Mouse (Mus musculus) CH12.LX (cell line): ENCODE measurements around the gene Xylt1. TPM values are rescaled to one million over a fixed set of nuclear protein-coding genes. Genes with fewer than 3 reads are reported as not detected.

ENCODE experiments used
- DNase-seq: peaks from one replicate; pipeline ENCODE4 v3.0.0-alpha.2; 2013; ENCODE audit errors: extremely low read depth
- H3K27ac ChIP-seq: 2 replicates; pipeline ENCODE4 v1.5.1; 2012; ENCODE audit warnings: low read depth, mild to moderate bottlenecking, control low read depth, moderate library complexity; ENCODE audit not compliant: insufficient read depth
- H3K27me3 ChIP-seq: replicated peaks from 2 replicates; pipeline ENCODE3; 2012; ENCODE audit warnings: inconsistent platforms
- H3K36me3 ChIP-seq, 2 experiments: replicated peaks in 1 of 2; 2 replicates each; pipeline versions ENCODE3 to v1.6.1; 2012; ENCODE audit warnings: inconsistent platforms in 1 of 2, low read length in 1 of 2, mild to moderate bottlenecking in 1 of 2, mixed read lengths in 1 of 2, moderate library complexity in 1 of 2; ENCODE audit not compliant: control insufficient read depth in 1 of 2, insufficient read depth in 1 of 2
- H3K4me1 ChIP-seq, 2 experiments: 2 replicates each; pipeline ENCODE4 v1.6.1; 2012; ENCODE audit warnings: inconsistent platforms in 1 of 2, moderate library complexity in 1 of 2; ENCODE audit not compliant: insufficient read depth in 2 of 2, control insufficient read depth in 1 of 2
- H3K4me2 ChIP-seq: 2 replicates; pipeline ENCODE4 v1.6.1; 2012; ENCODE audit warnings: low read depth, mild to moderate bottlenecking, control low read depth; ENCODE audit not compliant: poor library complexity, insufficient read depth, severe bottlenecking
- H3K4me3 ChIP-seq, 3 experiments: fragments of 150-350 bp in 1 of 3; sonication (generic) in 1 of 3; replicated peaks in 1 of 3; 2 replicates each; pipeline versions ENCODE3 to v1.5.1; 2011 to 2012; ENCODE audit warnings: low read depth in 2 of 3, low read length in 2 of 3, mild to moderate bottlenecking in 2 of 3, moderate library complexity in 2 of 3, control low read depth in 1 of 3, improper control_type of control experiment in 1 of 3, inconsistent platforms in 1 of 3, mixed read lengths in 1 of 3; ENCODE audit not compliant: poor library complexity in 1 of 3
- H3K79me2 ChIP-seq: replicated peaks from 2 replicates; pipeline ENCODE4 v1.6.1; 2012; ENCODE audit warnings: mild to moderate bottlenecking, moderate library complexity; ENCODE audit not compliant: control insufficient read depth, poor library complexity, insufficient read depth, severe bottlenecking; ENCODE audit errors: extremely low read depth
- H3K9ac ChIP-seq: 2 replicates; pipeline ENCODE4 v1.6.1; 2012; ENCODE audit warnings: low read depth, mild to moderate bottlenecking, control low read depth, moderate library complexity; ENCODE audit not compliant: insufficient read depth
- H3K9me3 ChIP-seq: replicated peaks from 2 replicates; pipeline ENCODE3; 2012; ENCODE audit warnings: low read length, inconsistent platforms, mixed read lengths
- CHD1 ChIP-seq: IDR thresholded peaks from 2 replicates; pipeline ENCODE4 v1.6.1; 2012; ENCODE audit warnings: low read depth, low read length, improper control_type of control experiment, inconsistent platforms
- E2F4 ChIP-seq: IDR thresholded peaks from 2 replicates; pipeline ENCODE4 v1.6.1; 2011; ENCODE audit warnings: low read depth, low read length, improper control_type of control experiment; ENCODE audit not compliant: insufficient replicate concordance
- ETS1 ChIP-seq: conservative IDR thresholded peaks from 2 replicates; pipeline ENCODE4 v1.6.1; 2012; ENCODE audit warnings: low read depth, mild to moderate bottlenecking, inconsistent platforms, low read length, improper control_type of control experiment, moderate library complexity
- HCFC1 ChIP-seq: IDR thresholded peaks from 2 replicates; pipeline ENCODE4 v1.6.1; 2012; ENCODE audit warnings: low read depth, mild to moderate bottlenecking, inconsistent platforms, low read length, improper control_type of control experiment
- KAT2A ChIP-seq: IDR thresholded peaks from 2 replicates; pipeline ENCODE4 v1.6.1; 2012; ENCODE audit warnings: low read length, improper control_type of control experiment, inconsistent platforms; ENCODE audit not compliant: insufficient replicate concordance
- MAFK ChIP-seq: IDR thresholded peaks from 2 replicates; pipeline ENCODE4 v1.6.1; 2011; ENCODE audit warnings: low read length, improper control_type of control experiment; ENCODE audit not compliant: insufficient replicate concordance
- MAZ ChIP-seq: IDR thresholded peaks from 2 replicates; pipeline ENCODE4 v1.6.1; 2012; ENCODE audit warnings: low read depth, mild to moderate bottlenecking, inconsistent platforms, low read length, improper control_type of control experiment, moderate library complexity
- NRF1 ChIP-seq: IDR thresholded peaks from 2 replicates; pipeline ENCODE4 v1.6.1; 2014; ENCODE audit warnings: low read depth, mild to moderate bottlenecking, inconsistent platforms, low read length, improper control_type of control experiment, moderate library complexity
- POLR2A ChIP-seq: IDR thresholded peaks from 2 replicates; pipeline ENCODE4 v1.6.1; 2011; ENCODE audit warnings: low read depth, mild to moderate bottlenecking, improper control_type of control experiment, low read length
- POLR2AphosphoS2 ChIP-seq: IDR thresholded peaks from 2 replicates; pipeline ENCODE4 v1.6.1; 2011; ENCODE audit warnings: low read depth, low read length, improper control_type of control experiment
- UBTF ChIP-seq: IDR thresholded peaks from 2 replicates; pipeline ENCODE4 v1.6.1; 2012; ENCODE audit warnings: low read depth, mild to moderate bottlenecking, inconsistent platforms, low read length, improper control_type of control experiment, moderate library complexity
- ZC3H11A ChIP-seq: IDR thresholded peaks from 2 replicates; pipeline ENCODE4 v1.6.1; 2012; ENCODE audit warnings: low read depth, mild to moderate bottlenecking, inconsistent platforms, low read length, improper control_type of control experiment
- dilution Hi-C: fragments of 300-500 bp; cut with MboI; formaldehyde crosslinking; loops from 2 replicates; pipeline ENCODE4 v1.14.3; 2020; ENCODE audit warnings: low sequenced_read_pairs; ENCODE audit not compliant: extremely low pct_unique_long_range_greater_than_20kb, extremely low pct_ligation_motif_present
- in situ Hi-C: fragments of 300-500 bp; cut with MboI; formaldehyde crosslinking; loops from 3 replicates; pipeline ENCODE4 v1.14.3; 2019; ENCODE audit warnings: low sequenced_read_pairs, low pct_ligation_motif_present, low pct_unique_long_range_greater_than_20kb, mixed read lengths
- polyA plus RNA-seq: library from polyadenylated mRNA; unstranded; fragments of >175 nt; gene quantifications from 2 replicates; pipeline ENCODE4 v1.2.1, GENCODE M21; 2012; ENCODE audit warnings: low read depth; ENCODE audit not compliant: insufficient read length
- total RNA-seq, 2 experiments: library from RNA; depleted of rRNA; stranded (reverse); fragments of 300-350 nt in 1 of 2; fragments of >200 nt in 1 of 2; gene quantifications; 2 replicates each; pipeline ENCODE4 v1.2.3; 2012 to 2014

The Xylt1 gene
- total and polyA plus RNA-seq, 3 experiments: 0.38 to 0.84 (median 0.38) TPM

DNA sequence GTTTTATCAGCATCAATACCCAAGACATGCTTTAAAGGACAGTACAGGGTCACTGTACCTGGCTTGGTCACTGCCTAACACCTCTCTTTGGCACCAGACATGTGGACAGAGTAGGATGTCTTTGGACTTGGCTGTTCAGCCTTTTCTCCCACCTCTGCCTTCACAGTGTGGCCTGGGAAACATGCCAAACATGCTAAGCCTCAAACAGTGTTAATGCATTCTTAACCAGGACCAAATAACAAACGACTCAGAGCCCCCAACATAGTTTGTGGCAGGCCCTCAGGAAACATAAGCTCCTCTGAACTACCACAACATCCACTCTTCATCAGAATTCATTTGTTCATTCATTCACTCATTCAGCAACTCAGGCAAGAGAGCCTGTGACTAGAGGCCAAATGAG lies 207.6 kb downstream of the Xylt1 start:
- Histone ChIP-seq H3K4me3 (no peak overlapping the region), H3K9me3 (no peaks in the 10 kb centered on the region), H3K4me2 (no peak overlapping the region), H3K79me2 (no peaks in the 10 kb centered on the region), H3K9ac (no peak overlapping the region), H3K4me1 (peaks cover 0 to 9% of the 10 kb centered on the region in 2 experiments; a peak in 2 of 4 replicates), H3K36me3 (no peaks in the 10 kb centered on the region), H3K27ac (no peak overlapping the region), H3K27me3 (no peaks in the 10 kb centered on the region)
- dilution Hi-C loops (no loop called here), in situ Hi-C loops (no loop called here)
- no peak for TF ChIP-seq POLR2A
- no peak for TF ChIP-seq ZC3H11A
- no peak for TF ChIP-seq MAZ
- no peak for TF ChIP-seq HCFC1
- TF ChIP-seq NRF1: no peak
- no peak for TF ChIP-seq ETS1
- TF ChIP-seq POLR2AphosphoS2: no peak
- TF ChIP-seq KAT2A: no peak
- no peak for TF ChIP-seq CHD1
- no peak for TF ChIP-seq MAFK
- TF ChIP-seq E2F4: no peak
- DNase-seq: no peak

- H3K9me3 ChIP-seq: no peaks in the 10 kb centered on the region
- no peaks in the 10 kb centered on the region for H3K79me2 ChIP-seq
- no peak overlapping the region for H3K27ac ChIP-seq
- peaks cover 0 to 18% of the 10 kb centered on the region in 2 experiments; a peak in 3 of 4 replicates for H3K4me1 ChIP-seq
- H3K4me3 ChIP-seq: no peak overlapping the region
- no peaks in the 10 kb centered on the region for H3K27me3 ChIP-seq
- TF ChIP-seq POLR2AphosphoS2 (no peak), UBTF (no peak)
- DNase-seq: no peak
- in situ Hi-C loops: no loop called here
- H3K4me2 ChIP-seq: no peak overlapping the region
- no peaks in the 10 kb centered on the region for H3K36me3 ChIP-seq
- H3K9ac ChIP-seq: no peak overlapping the region
- dilution Hi-C loops: no loop called here
These were observed 208.6 kb downstream of the Xylt1 start for GRCm38 (mm10) chr7:117589359-117589758.

DNA sequence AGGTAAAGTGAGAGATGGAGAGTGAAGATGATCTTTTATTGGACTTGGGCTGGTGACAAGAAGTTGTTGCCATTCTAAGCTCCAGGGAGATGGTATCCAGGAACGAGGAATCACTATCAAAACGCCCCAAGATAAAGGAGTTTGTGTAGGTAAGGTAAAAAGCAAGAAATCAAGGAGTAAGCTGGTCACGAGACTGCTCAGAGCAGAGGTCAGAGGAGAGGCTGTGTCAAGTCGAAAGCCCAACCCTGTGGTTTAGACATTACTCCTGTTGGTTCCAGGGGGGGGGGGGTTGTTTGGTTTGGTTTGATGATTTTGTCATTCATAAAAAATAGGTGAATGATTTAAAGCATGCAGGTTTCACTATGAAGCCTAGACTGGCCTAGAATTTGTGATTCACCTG lies 209.0 kb downstream of the Xylt1 start:
- dilution Hi-C loops: no loop called here
- Histone ChIP-seq H3K4me1 (peaks cover 0 to 23% of the 10 kb centered on the region in 2 experiments; a peak in 3 of 4 replicates), H3K27ac (no peak overlapping the region), H3K4me2 (no peak overlapping the region), H3K36me3 (no peaks in the 10 kb centered on the region), H3K27me3 (no peaks in the 10 kb centered on the region), H3K4me3 (no peak overlapping the region), H3K9me3 (no peaks in the 10 kb centered on the region), H3K79me2 (no peaks in the 10 kb centered on the region), H3K9ac (no peak overlapping the region)
- DNase-seq: no peak
- no peak for TF ChIP-seq CHD1
- in situ Hi-C loops: no loop called here
